Mouse (Mus musculus) neural tube, embryonic 15.5 days (tissue): ENCODE results near the gene Cyp2g1. TPM values are rescaled to one million over a fixed set of nuclear protein-coding genes. Genes with fewer than 3 reads are reported as not detected.

Experiments used
- polyA plus RNA-seq: library from polyadenylated mRNA; unstranded; fragments of >200 nt; fragmentation: Nextera tagmentation; extraction: Ambion mirVana; gene quantifications from 2 replicates; pipeline ENCODE4 v1.2.1, GENCODE M21; 2015

Cyp2g1 gene
- polyA plus RNA-seq, 1 experiment from 2014 or later: not detected

Other genes starting within 250 kb of the Cyp2g1 start
- gene Vmn1r185, start 190.4 kb upstream of the Cyp2g1 start, polyA plus RNA-seq: not detected in 2 replicates
- gene Cyp2b23, start 122.5 kb upstream of the Cyp2g1 start, polyA plus RNA-seq: not detected in 2 replicates
- 0.36 and 0.52 TPM in 2 replicates for gene Cyp2b19, start 51.8 kb upstream of the Cyp2g1 start, polyA plus RNA-seq
- gene Cyp2a5, start 26.4 kb downstream of the Cyp2g1 start, polyA plus RNA-seq: 0.28 and 0.32 TPM in 2 replicates
- not detected in 2 replicates for gene Cyp2a22, start 130.5 kb downstream of the Cyp2g1 start, polyA plus RNA-seq
- not detected in 2 replicates for gene Cyp2a12, start 220.2 kb downstream of the Cyp2g1 start, polyA plus RNA-seq